Mouse (Mus musculus) lung, adult 2 months (tissue): ENCODE data around the gene Mcts2. TPM values are rescaled to one million over a fixed set of nuclear protein-coding genes. Genes with fewer than 3 reads are reported as not detected.

ENCODE experiments used
- DNase-seq: peaks from one replicate; pipeline ENCODE4 v3.0.0; 2022
- H3K4me1 ChIP-seq: fragments of 200-500 bp; 2 replicates; pipeline ENCODE4 v1.6.1; 2011; ENCODE audit warnings: low read length; ENCODE audit not compliant: control insufficient read depth, insufficient read depth
- H3K4me3 ChIP-seq: fragments of 200-500 bp; replicated peaks from 2 replicates; pipeline ENCODE3; 2011; ENCODE audit warnings: low read depth, mild to moderate bottlenecking, control low read depth, low read length; ENCODE audit errors: extremely low read depth
- CTCF ChIP-seq: fragments of 200-500 bp; IDR thresholded peaks from 2 replicates; pipeline ENCODE4 v1.5.1; 2011; ENCODE audit warnings: mild to moderate bottlenecking, low read length, control low read depth; ENCODE audit not compliant: insufficient read depth
- POLR2A ChIP-seq: fragments of 200-500 bp; IDR thresholded peaks from 2 replicates; pipeline ENCODE4 v1.6.1; 2011; ENCODE audit warnings: low read depth, mild to moderate bottlenecking, control low read depth, low read length, borderline replicate concordance; ENCODE audit errors: extremely low read depth
- WGBS: fragments of 180-500 bp; shearing (Covaris S2); methylation state at CpG from one replicate; pipeline ENCODE4 v1.1.7; 2018; 5-methylcytosine and 5-hydroxymethylcytosine counted together
- polyA plus RNA-seq: library from polyadenylated mRNA; depleted of rRNA; stranded (reverse); fragments of >200 nt; gene quantifications from 2 replicates; pipeline ENCODE4 v1.2.3, GENCODE M21; 2012; rRNA removed

Gene Mcts2
- polyA plus RNA-seq, 1 experiment = 3.8 TPM

GRCm38 (mm10) chr2:152729013-152729635 lies 42.3 kb downstream of the Mcts2 start:
- H3K4me3 ChIP-seq = no peak overlapping the region
- H3K4me1 ChIP-seq = peaks cover 25% of the 10 kb centered on the region
- no peak for DNase-seq
- no peak for TF ChIP-seq POLR2A
- no peak for TF ChIP-seq CTCF
- WGBS = 25% methylated on average over 8 of the region's 8 CpGs

- H3K4me1 ChIP-seq = peaks cover 28% of the 10 kb centered on the region
- no peak for DNase-seq
- H3K4me3 ChIP-seq = no peak overlapping the region
- 21% methylated on average over 7 of the region's 7 CpGs for WGBS
- TF ChIP-seq CTCF (no peak), POLR2A (0 out of 2 replicates have a peak, but pooled peaks have one; percentile 13)
Observed at GRCm38 (mm10) chr2:152729636-152730020, 42.8 kb downstream of the Mcts2 start.

GRCm38 (mm10) chr2:152733201-152733600 lies 46.4 kb downstream of the Mcts2 start:
- Histone ChIP-seq H3K4me3 (no peak overlapping the region), H3K4me1 (peaks cover 21% of the 10 kb centered on the region)
- no peak for TF ChIP-seq POLR2A
- no peak for TF ChIP-seq CTCF
- DNase-seq = no peak
- 76% methylated on average over 2 of the region's 2 CpGs for WGBS

- TF ChIP-seq CTCF = no peak
- no peak for TF ChIP-seq POLR2A
- H3K4me1 ChIP-seq = peaks cover 13% of the 10 kb centered on the region
- DNase-seq = no peak
- no peak overlapping the region for H3K4me3 ChIP-seq
- 27% methylated on average over 10 of the region's 10 CpGs for WGBS
Observed at GRCm38 (mm10) chr2:152734501-152734900, 47.7 kb downstream of the Mcts2 start.

GRCm38 (mm10) chr2:152734984-152735383 lies 48.1 kb downstream of the Mcts2 start:
- no peak for TF ChIP-seq CTCF
- peak; percentile 79; the same call in 1 of the 2 replicates for TF ChIP-seq POLR2A
- Histone ChIP-seq H3K4me3 (no peak overlapping the region), H3K4me1 (peaks cover 12% of the 10 kb centered on the region)
- WGBS = under 1% methylated on average over 28 of the region's 28 CpGs
- DNase-seq = peak; percentile 91

GRCm38 (mm10) chr2:152736090-152736601 lies 49.3 kb downstream of the Mcts2 start, which contains the start of gene Id1:
Gene Id1, plus strand, starts transcription at chr2:152736251.
- peak; percentile 90 for DNase-seq
- peak within 1 kb of the TSS; percentile 93 for H3K4me3 ChIP-seq
- WGBS = under 1% methylated on average over 28 of the region's 28 CpGs
- TF ChIP-seq POLR2A = peak; percentile 98
- no peak for TF ChIP-seq CTCF
- peaks cover 17% of the 10 kb centered on the region for H3K4me1 ChIP-seq

GRCm38 (mm10) chr2:152736748-152737147 lies 49.9 kb downstream of the Mcts2 start:
- TF ChIP-seq POLR2A = peak; percentile 58; the same call in 1 of the 2 replicates
- no peak for TF ChIP-seq CTCF
- Histone ChIP-seq H3K4me3 (peak overlapping the region; percentile 93), H3K4me1 (peaks cover 21% of the 10 kb centered on the region)
- 1% methylated on average over 22 of the region's 22 CpGs for WGBS
- peak; percentile 49 for DNase-seq

Other genes with a start within 250 kb of the Mcts2 start
- not detected in 2 replicates for gene Defb23, start 222.4 kb upstream of the Mcts2 start, polyA plus RNA-seq
- not detected in 2 replicates for gene Defb20, start 210.0 kb upstream of the Mcts2 start, polyA plus RNA-seq
- not detected in 2 replicates for gene Defb22, start 196.9 kb upstream of the Mcts2 start, polyA plus RNA-seq
- gene Defb26, start 175.3 kb upstream of the Mcts2 start, polyA plus RNA-seq = not detected in 2 replicates
- not detected in 2 replicates for gene Defb28, start 168.8 kb upstream of the Mcts2 start, polyA plus RNA-seq
- not detected in 2 replicates for gene Defb29, start 146.9 kb upstream of the Mcts2 start, polyA plus RNA-seq
- not detected in 2 replicates for gene Gm17416, start 117.7 kb upstream of the Mcts2 start, polyA plus RNA-seq
- not detected in 2 replicates for gene Defb21, start 114.3 kb upstream of the Mcts2 start, polyA plus RNA-seq
- gene Defb19, start 106.7 kb upstream of the Mcts2 start, polyA plus RNA-seq = not detected in 2 replicates
- not detected in 2 replicates for gene Defb45, start 87.6 kb upstream of the Mcts2 start, polyA plus RNA-seq
- not detected in 2 replicates for gene Defb36, start 82.7 kb upstream of the Mcts2 start, polyA plus RNA-seq
- gene Defb25, start 64.0 kb upstream of the Mcts2 start, polyA plus RNA-seq = 1.1 TPM in 1 of 2 replicates, not detected in the other
- gene Rem1, start 60.1 kb upstream of the Mcts2 start, polyA plus RNA-seq = 12.4 and 16.2 TPM in 2 replicates
- 125 and 149 TPM in 2 replicates for gene H13, start 17.6 kb upstream of the Mcts2 start, polyA plus RNA-seq
- 323 and 438 TPM in 2 replicates for gene Id1, start 49.2 kb downstream of the Mcts2 start, polyA plus RNA-seq
- 84.7 and 90.1 TPM in 2 replicates for gene Cox4i2, start 67.1 kb downstream of the Mcts2 start, polyA plus RNA-seq
- 113 and 118 TPM in 2 replicates for gene Bcl2l1, start 144.7 kb downstream of the Mcts2 start, polyA plus RNA-seq
- gene Tpx2, start 160.9 kb downstream of the Mcts2 start, polyA plus RNA-seq = 0.63 and 0.77 TPM in 2 replicates
- 0.29 and 3.9 TPM in 2 replicates for gene Mylk2, start 224.3 kb downstream of the Mcts2 start, polyA plus RNA-seq
- gene Foxs1, start 246.2 kb downstream of the Mcts2 start, polyA plus RNA-seq = 11.1 and 12.9 TPM in 2 replicates